Mouse (Mus musculus): ENCODE results near the gene Zcchc3.

Gene Zcchc3

DNA sequence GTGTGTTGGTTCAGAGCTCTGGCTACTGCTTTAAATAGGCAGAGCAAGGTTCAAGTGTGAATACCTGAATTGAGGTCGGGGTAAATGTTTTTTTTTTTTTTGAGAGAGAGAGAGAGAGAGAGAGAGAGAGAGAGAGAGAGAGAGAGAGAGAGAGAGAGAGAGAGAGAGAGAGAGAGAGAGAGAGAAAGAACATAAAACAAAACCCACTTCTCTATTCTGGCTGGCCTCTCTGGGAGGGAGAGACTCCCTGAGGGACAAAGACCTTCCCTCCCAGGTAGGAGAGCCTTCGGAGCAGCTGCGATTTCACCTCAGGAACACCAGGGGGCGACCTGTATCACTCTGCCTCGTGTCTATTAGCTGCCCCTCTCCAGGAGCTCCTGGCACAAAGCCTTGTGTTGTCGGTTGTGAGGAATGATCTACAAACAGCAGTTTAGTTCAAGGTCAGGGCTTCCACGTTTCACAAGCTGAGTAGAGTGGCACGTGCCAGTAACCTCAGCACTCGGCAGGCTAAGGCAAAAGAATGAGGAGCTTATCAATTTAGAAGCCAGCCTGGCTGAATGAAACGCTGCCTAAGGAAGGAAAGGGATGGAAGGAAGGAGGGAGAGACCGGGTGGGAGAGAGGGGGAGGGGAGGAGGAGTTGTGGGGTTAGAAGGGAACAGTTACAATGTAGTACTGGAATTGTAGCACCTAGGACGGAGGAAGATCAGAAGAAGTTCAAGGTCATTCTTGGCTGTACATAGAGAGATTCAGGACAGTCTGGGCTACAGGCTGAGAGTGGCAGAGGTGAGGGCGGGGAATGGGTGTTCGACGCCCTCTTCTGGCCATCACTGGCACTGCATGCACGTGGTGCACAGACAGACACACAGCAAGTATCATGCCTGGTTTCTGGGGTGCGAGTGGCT, 51.3 kb downstream of the Zcchc3 start:
- DNase-seq (ENCODE audit: low read depth, low spot score) = peak; percentile 70
